Comparison of ENCODE assay signal across 9 mouse cellular contexts in the genomic region with DNA sequence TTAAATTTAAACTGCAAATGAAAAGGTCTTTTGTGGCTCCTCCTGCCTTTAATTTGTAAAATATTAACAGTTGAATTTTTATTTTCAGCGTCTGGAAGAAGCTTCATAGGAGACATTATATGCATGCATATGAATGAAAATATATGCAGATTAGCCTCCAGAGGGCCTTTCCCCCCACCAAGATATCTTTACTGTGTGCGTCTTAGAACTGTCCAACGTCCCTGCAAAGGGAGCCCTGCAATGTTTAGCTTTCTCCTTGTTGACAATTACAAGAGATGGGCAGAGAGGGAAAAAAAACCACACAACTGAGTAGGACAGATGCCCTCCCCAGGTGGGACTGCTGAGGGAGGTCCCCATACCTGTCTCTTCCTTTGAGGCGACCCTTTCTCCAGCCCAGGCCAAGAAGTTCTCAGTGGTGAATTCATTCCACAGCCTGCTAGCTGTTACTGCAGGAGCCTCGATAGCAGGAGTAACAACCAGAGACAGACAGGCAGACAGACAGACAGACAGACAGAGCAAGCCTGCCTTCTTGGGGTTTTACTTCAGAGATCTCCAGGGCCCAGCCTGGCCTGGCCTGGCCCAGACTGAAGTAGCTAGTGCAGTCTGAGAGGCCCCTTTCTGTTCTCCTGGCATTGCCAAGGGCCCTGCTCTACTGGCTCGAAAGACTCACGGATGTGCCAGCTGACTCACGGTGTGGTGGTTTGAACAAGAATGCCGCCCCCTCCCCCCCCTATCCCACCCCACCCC. TPM values are rescaled to one million over a fixed set of nuclear protein-coding genes. Genes with fewer than 3 reads are reported as not detected.
A peak's percentile ranks its signal among the peaks of the same experiment; 100 is the strongest.
DNase-seq lines count a peak whose midpoint lies in the region; ATAC-seq and TF ChIP-seq lines count a peak whose summit lies in the region.
"Had no signal": no experiment of that assay in that cellular context is flagged by ENCODE, and none has a peak within 500 bp of the region (broad histone marks: within the 10 kb centered on the region; RNA-seq: fewer than 3 reads in every experiment).

No protein-coding gene starts in this region.

- no peak overlapping the region for H3K4me2 ChIP-seq in lung, postnatal 0 days (replicated peaks; ENCODE audit: low read depth, low read length)

- H3K27ac ChIP-seq in lung, postnatal 0 days (ENCODE audit: low read length) = peak overlapping the region; percentile 90

- no peak for TF ChIP-seq EP300 in lung, postnatal 0 days (IDR thresholded peaks at IDR 0.05)

- no peaks in the 10 kb centered on the region for H3K4me1 ChIP-seq in lung, postnatal 0 days (ENCODE audit: insufficient read depth, low read depth, low read length)

- WGBS in lung, postnatal 0 days = 51% methylated on average over 9 of the region's 9 CpGs

- DNase-seq in adrenal gland, postnatal 14 days = peak; percentile 47
- no peak for DNase-seq in adrenal gland, adult 8-10 months
- peak; percentile 60 for DNase-seq in lung, postnatal 0 days (ENCODE audit: low spot score)
- no peak for DNase-seq in lung, postnatal 14 days
- DNase-seq in kidney, postnatal 10 days = peak; percentile 27
- DNase-seq in thymus, postnatal 25 days = peak; percentile 50
- DNase-seq in left cerebral cortex, adult 8-10 months (ENCODE audit: low spot score in 2 of 2) = no peak
- DNase-seq: heart, postnatal 4 days had no signal

- TF ChIP-seq CTCF in lung, postnatal 0 days (IDR thresholded peaks at IDR 0.05) = no peak

- H3K27me3 ChIP-seq in lung, postnatal 0 days (replicated peaks; ENCODE audit: insufficient read depth, low read length) = no peaks in the 10 kb centered on the region

- peak; percentile 39 for ATAC-seq in lung, postnatal 0 days
- ATAC-seq in megakaryocyte, adult 5-6 weeks (ENCODE audit: poor library complexity, severe bottlenecking) = no peak

- no peaks in the 10 kb centered on the region for H3K9me3 ChIP-seq in lung, postnatal 0 days (ENCODE audit: low read length)

- no peaks in the 10 kb centered on the region for H3K36me3 ChIP-seq in lung, postnatal 0 days (ENCODE audit: insufficient read depth, low read length)

- no peak overlapping the region for H3K9ac ChIP-seq in lung, postnatal 0 days (replicated peaks; ENCODE audit: low read depth)

- H3K4me3 ChIP-seq in lung, postnatal 0 days (ENCODE audit: low read depth, low read length) = no peak overlapping the region

RNA-seq across cellular contexts. Expression of gene Gm42791, which starts 1.2 kb away (rescaled TPM):
- total RNA-seq in adrenal gland, postnatal 14 days (2021) = 5.6 and 6.2 TPM in 2 replicates
- total RNA-seq in adrenal gland, adult 8-10 months (2022) = 1 to 10 TPM; 1.7 to 6.9 (median 5.2) TPM
- 0.78 and 1.2 TPM in 2 replicates for polyA plus RNA-seq in lung, postnatal 0 days (2015; fragmentation: Nextera tagmentation; extraction: Ambion mirVana)
- total RNA-seq in megakaryocyte, adult 5-6 weeks (2015) = not detected in 2 replicates
- not detected in 2 replicates for total RNA-seq in megakaryocyte, adult 5-6 weeks (2017)
- total RNA-seq in left cerebral cortex, adult 8-10 months (2022) = 10 to 100 TPM; 30.1 to 40.2 (median 34.9) TPM

Comparison
In these comparisons a context has a peak if more than half of its experiments do, and no peak if none do; other contexts are left out.
1. DNase-seq: peak in adrenal gland, postnatal 14 days (single experiment), lung, postnatal 0 days (single experiment), kidney, postnatal 10 days (single experiment) and thymus, postnatal 25 days (single experiment); none in adrenal gland, adult 8-10 months (single experiment), lung, postnatal 14 days (single experiment) and left cerebral cortex, adult 8-10 months (0 of 2).